Mouse (Mus musculus): ENCODE results near the gene Palm2.

DNA sequence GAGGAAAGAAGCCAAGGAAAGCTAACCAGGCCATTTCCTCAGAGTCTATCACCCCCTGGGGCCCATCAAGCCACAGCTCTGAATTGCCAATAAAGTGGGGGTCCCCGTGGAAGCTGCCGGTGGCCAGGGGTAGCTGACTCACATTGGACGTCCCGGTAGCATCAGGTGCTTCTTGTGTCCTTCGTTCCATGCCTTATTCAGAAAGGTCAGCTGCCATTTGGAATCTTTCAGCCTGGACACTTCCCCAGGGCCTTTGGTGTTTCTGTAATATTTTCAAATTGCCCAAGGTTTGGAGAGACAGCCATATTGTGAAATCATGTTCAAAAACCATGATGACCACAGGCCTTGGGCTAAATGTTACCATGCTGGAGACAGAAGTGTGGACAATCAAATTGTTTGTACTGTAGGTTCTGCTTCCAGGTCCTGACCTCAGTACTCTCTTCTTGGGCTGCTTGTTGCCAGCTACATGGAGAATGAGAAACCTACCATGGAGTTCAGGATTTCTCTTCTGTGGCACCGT lies 151.3 kb downstream of the Palm2 start:
- TF ChIP-seq POLR2A (IDR thresholded peaks at IDR 0.05; ENCODE audit: borderline replicate concordance, low read depth, low read length), result no peak
- TF ChIP-seq CTCF (IDR thresholded peaks at IDR 0.05; ENCODE audit: low read depth, low read length), result no peak
